Mouse (Mus musculus) right cerebral cortex, adult 18-20 months (tissue): ENCODE data around the gene Vmn1r41.

ENCODE experiments used
- DNase-seq: peaks from one replicate; pipeline ENCODE4 v3.0.0; 2022; ENCODE audit warnings: mixed read lengths

The Vmn1r41 gene

GRCm38 (mm10) chr6:89740466-89740865, at the start of gene Vmn1r41:
TSS of gene Vmn1r41 (plus strand) at chr6:89740766.
- no peak for DNase-seq

DNA sequence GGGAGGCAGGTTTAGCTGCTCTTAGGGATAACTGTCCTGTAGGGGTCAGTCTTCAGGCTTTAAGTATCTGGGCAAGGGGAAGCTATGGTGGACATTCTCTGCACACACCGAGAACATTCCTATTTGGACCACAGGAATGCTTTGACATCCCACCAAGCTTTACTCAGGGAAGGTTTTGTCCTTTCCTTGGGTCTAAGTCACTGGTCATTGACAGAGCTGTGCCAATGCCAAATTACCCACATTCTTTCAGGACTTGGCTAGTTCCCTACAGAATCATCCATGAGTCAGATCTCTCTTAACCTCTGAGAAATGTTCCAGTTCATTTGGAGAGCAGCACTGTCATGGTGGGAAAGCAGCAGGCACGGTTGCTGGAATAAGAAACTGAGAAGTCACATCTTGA, 33.9 kb upstream of the Vmn1r41 start:
- no peak for DNase-seq

DNA sequence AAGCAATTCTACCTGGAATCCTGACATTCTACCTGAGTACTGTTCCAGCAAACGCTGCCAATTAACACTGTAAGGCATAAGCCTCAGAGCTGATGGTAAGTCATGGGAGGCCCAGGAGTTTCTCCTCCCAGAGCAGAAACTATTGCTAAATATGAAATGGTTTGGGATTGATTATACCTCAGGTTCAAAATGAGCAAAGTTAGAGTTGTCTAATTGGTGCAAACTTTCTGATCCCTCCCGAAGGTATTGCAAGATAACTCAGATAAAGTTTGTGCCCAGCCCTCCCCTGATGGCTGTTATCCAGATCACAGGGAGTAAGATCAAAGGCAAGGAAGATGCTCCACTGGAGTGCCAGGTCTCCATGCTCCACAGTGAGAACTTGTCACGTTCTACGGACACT, 33.3 kb upstream of the Vmn1r41 start, which contains the start of gene Vmn1r40:
Vmn1r40 (plus strand) TSS at position 301 of the 400 bp plus-strand sequence.
- DNase-seq: no peak

DNA sequence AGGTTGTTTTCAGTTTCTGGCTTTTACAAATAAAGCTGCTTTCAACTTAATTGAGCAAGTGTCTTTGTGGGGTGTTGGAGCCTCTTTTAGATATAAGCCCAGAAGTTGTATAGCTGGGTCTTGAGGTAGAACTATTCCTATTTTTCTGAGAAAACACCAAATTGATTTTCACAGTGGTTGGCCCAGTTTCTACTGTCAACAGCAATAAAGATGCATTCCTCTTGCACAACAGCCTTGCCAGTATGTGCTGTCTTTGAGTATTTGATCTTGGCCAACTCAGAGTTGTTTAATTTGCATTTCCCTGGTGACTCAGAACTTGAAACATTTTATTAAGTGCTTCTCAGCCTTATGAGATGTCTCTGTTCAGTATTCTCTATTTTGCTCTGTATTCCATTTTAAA, 22.5 kb upstream of the Vmn1r41 start:
- DNase-seq: no peak

DNA sequence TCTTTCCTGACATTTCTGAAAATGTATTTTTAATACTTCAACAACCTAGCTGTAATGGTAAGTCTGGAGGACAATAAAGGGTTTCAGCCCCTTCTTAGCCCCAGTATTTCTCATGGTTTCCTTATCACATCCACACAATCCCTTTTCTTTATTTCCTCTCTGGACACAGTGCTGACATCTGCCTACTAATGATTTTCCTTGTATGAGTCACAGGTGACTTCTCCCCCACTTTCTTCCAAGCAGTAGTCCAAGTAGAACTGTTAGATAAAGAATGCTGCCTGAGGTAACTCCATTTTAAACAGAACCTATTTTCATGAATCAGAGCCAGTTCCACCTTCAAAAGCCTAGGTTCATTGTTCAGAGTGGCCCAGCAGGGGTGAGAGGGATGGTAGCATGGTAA, 2.2 kb downstream of the Vmn1r41 start:
- DNase-seq: no peak

GRCm38 (mm10) chr6:89790231-89790630, 49.7 kb downstream of the Vmn1r41 start:
- no peak for DNase-seq
